Mouse (Mus musculus): ENCODE measurements at regions not wholly inside any gene's neighbourhood (a gene's known extent, or its start where the extent isn't known, plus 50 kb on each side); places are given as distances from the start of the nearest gene placed in this dataset.

DNA sequence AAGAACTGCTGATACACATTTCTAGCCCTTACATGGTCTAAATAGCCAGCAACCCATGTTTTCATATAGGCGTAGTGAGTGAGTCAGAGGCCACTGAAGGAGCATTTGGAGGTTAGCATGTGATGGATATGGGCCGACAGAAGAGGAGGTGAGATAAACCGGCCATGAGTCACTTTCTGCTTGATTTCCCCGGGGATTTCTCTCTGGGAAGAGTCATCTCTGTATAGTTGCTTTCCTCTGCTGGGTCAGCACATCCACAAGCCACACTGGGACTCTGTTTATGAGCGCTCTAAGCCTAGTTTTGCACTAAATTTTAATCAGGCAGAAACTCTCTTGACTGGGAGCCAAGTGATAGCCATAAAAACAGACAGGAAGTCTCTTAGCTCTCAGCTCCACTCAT is 142.2 kb downstream of the Slc30a10 start:
- TF ChIP-seq CTCF (IDR thresholded peaks at IDR 0.05; ENCODE audit: control insufficient read depth, insufficient read depth, insufficient replicate concordance, low read depth, low read length) (no peak), POLR2A (IDR thresholded peaks at IDR 0.05; ENCODE audit: control insufficient read depth, low read depth, low read length) (no peak)

All from testis, adult 2 months (tissue).